ENCODE assay signal across 8 mouse cellular contexts in the genomic region with DNA sequence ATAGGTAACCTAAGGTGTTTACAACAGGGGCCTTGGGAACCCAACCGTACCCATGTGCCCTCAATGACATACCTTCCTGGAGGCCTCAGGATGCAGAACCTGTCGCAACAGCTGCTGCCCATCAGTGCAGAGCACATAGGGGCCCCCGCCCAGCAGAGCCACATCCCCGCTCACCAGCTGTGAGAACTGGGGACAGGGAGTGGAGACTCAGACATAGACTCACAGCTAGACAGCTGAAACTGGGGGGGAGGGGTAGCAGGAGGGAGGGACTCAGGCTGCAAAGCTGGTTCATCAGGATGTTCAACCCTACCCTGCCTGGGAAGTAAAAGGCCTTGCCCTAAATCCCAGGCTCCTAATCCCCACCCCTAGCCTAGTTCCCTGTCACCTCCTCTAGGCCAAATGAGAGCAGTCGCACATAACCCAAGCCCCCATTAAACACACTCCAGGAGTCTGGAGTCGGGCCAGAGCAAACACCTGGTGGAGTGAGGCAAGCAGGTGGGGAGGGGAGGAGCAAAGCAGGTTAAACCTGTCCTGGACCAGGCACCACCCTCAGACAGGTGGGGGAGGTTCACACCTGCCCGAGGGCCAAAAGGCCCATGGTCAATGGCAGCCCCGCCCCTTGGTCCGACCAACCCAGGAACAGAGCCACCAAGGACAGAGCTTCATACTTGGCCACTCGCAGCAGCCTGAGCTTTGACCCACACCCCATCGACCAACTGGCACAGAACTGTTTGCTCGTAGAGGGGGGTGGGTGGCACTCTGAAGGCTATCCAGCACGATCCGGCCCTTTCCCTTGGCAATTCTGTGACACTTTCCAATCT. TPM values are rescaled to one million over a fixed set of nuclear protein-coding genes. Genes with fewer than 3 reads are reported as not detected.
A peak's percentile ranks its signal among the peaks of the same experiment; 100 is the strongest.
DNase-seq lines count a peak whose midpoint lies in the region; ATAC-seq lines count a peak whose summit lies in the region.

No protein-coding gene starts in this region.

- H3K4me2 ChIP-seq in heart, embryonic 13.5 days, result peak overlapping the region; percentile 97; the same call in 1 of the 2 replicates
- peak overlapping the region; percentile 89 for H3K4me2 ChIP-seq in intestine, embryonic 15.5 days (replicated peaks)
- H3K4me2 ChIP-seq in liver, embryonic 12.5 days, result peak overlapping the region; percentile 66

- ATAC-seq in heart, embryonic 13.5 days (ENCODE audit: extremely low read depth, insufficient number of reproducible peaks, low FRiP score, low TSS enrichment), result no peak
- ATAC-seq in intestine, embryonic 15.5 days, result peak; percentile 83
- peak; percentile 30 for ATAC-seq in liver, embryonic 12.5 days

- H3K4me1 ChIP-seq in heart, embryonic 13.5 days, result peaks cover 35% of the 10 kb centered on the region
- peaks cover 28% of the 10 kb centered on the region for H3K4me1 ChIP-seq in intestine, embryonic 15.5 days (replicated peaks)
- peaks cover 54% of the 10 kb centered on the region for H3K4me1 ChIP-seq in liver, embryonic 12.5 days

- H3K27ac ChIP-seq in heart, embryonic 13.5 days (replicated peaks), result no peak overlapping the region
- peak overlapping the region; percentile 86 for H3K27ac ChIP-seq in intestine, embryonic 15.5 days
- H3K27ac ChIP-seq in liver, embryonic 12.5 days, result peak overlapping the region; percentile 45; the same call in 1 of the 2 replicates

- H3K27me3 ChIP-seq in heart, embryonic 13.5 days (replicated peaks), result peaks cover 53% of the 10 kb centered on the region
- peaks cover 30% of the 10 kb centered on the region for H3K27me3 ChIP-seq in intestine, embryonic 15.5 days (replicated peaks)
- peaks cover 72% of the 10 kb centered on the region for H3K27me3 ChIP-seq in liver, embryonic 12.5 days (replicated peaks)

- WGBS in heart, embryonic 13.5 days, result 25% methylated on average over 14 of the region's 14 CpGs
- 10% methylated on average over 14 of the region's 14 CpGs for WGBS in intestine, embryonic 15.5 days
- 28% methylated on average over 14 of the region's 14 CpGs for WGBS in liver, embryonic 12.5 days (ENCODE audit: insufficient replicate concordance)

- peaks cover 30% of the 10 kb centered on the region for H3K36me3 ChIP-seq in heart, embryonic 13.5 days
- H3K36me3 ChIP-seq in intestine, embryonic 15.5 days, result peaks cover 17% of the 10 kb centered on the region
- peaks cover 34% of the 10 kb centered on the region for H3K36me3 ChIP-seq in liver, embryonic 12.5 days

- no peak overlapping the region for H3K9ac ChIP-seq in heart, embryonic 13.5 days
- peak overlapping the region; percentile 45 for H3K9ac ChIP-seq in intestine, embryonic 15.5 days
- H3K9ac ChIP-seq in liver, embryonic 12.5 days, result no peak overlapping the region

- DNase-seq in heart, postnatal 36 days, result no peak
- DNase-seq in thymus, postnatal 14 days, result peak; percentile 65
- DNase-seq in left cerebral cortex, postnatal 4 days, result no peak
- no peak for DNase-seq in right cerebral cortex, postnatal 25 days
- DNase-seq in gastrocnemius, postnatal 4 days (ENCODE audit: low spot score in 2 of 2), result no peak

- peak overlapping the region; percentile 63 for H3K4me3 ChIP-seq in heart, embryonic 13.5 days
- peak overlapping the region; percentile 53 for H3K4me3 ChIP-seq in intestine, embryonic 15.5 days (replicated peaks)
- H3K4me3 ChIP-seq in liver, embryonic 12.5 days, result peak overlapping the region; percentile 54

- intact Hi-C loops in heart, postnatal 36 days (cut with DNase I), result no loop called here
- intact Hi-C loops in left cerebral cortex, postnatal 4 days (cut with DNase I), result no loop called here

- H3K9me3 ChIP-seq in heart, embryonic 13.5 days, result no peaks in the 10 kb centered on the region
- H3K9me3 ChIP-seq in intestine, embryonic 15.5 days, result no peaks in the 10 kb centered on the region
- H3K9me3 ChIP-seq in liver, embryonic 12.5 days (replicated peaks), result no peaks in the 10 kb centered on the region

RNA-seq across cellular contexts. Expression of gene Esrp2, which starts 1.8 kb away (rescaled TPM):
- 1.7 and 2.4 TPM in 2 replicates for polyA plus RNA-seq in heart, embryonic 13.5 days (2015; fragmentation: Nextera tagmentation; extraction: Ambion mirVana)
- under 1 TPM; 0.31 to 0.46 TPM for total RNA-seq in heart, postnatal 36 days (2021)
- polyA plus RNA-seq in intestine, embryonic 15.5 days (2015; fragmentation: Nextera tagmentation; extraction: Ambion mirVana), result 30.2 and 32.7 TPM in 2 replicates
- 6.6 and 7.9 TPM in 2 replicates for polyA plus RNA-seq in liver, embryonic 12.5 days (2016; fragmentation: Nextera tagmentation; extraction: Ambion mirVana)
- total RNA-seq in left cerebral cortex, postnatal 4 days (2021), result not detected
- under 1 TPM in 1 of 2 experiments, not detected in 1; 0.18 TPM for total RNA-seq in gastrocnemius, postnatal 4 days (2021)

RNA-seq across cellular contexts. Expression of gene Pla2g15, which starts 15.2 kb away (rescaled TPM):
- polyA plus RNA-seq in heart, embryonic 13.5 days (2015; fragmentation: Nextera tagmentation; extraction: Ambion mirVana), result 8.4 and 9.5 TPM in 2 replicates
- 1 to 10 TPM; 9.3 to 9.9 TPM for total RNA-seq in heart, postnatal 36 days (2021)
- polyA plus RNA-seq in intestine, embryonic 15.5 days (2015; fragmentation: Nextera tagmentation; extraction: Ambion mirVana), result 10.2 and 10.7 TPM in 2 replicates
- 9.8 TPM in 2 replicates for polyA plus RNA-seq in liver, embryonic 12.5 days (2016; fragmentation: Nextera tagmentation; extraction: Ambion mirVana)
- 10 to 100 TPM; 20.7 to 21.8 TPM for total RNA-seq in left cerebral cortex, postnatal 4 days (2021)
- total RNA-seq in gastrocnemius, postnatal 4 days (2021), result 1 to 10 TPM; 8.6 to 8.9 TPM

RNA-seq across cellular contexts. Expression of gene Slc7a6, which starts 33.7 kb away (rescaled TPM):
- 31.9 and 37.6 TPM in 2 replicates for polyA plus RNA-seq in heart, embryonic 13.5 days (2015; fragmentation: Nextera tagmentation; extraction: Ambion mirVana)
- total RNA-seq in heart, postnatal 36 days (2021), result 10 to 100 TPM; 11.4 to 12.3 TPM
- polyA plus RNA-seq in intestine, embryonic 15.5 days (2015; fragmentation: Nextera tagmentation; extraction: Ambion mirVana), result 34.4 and 37.9 TPM in 2 replicates
- 17.4 and 22.2 TPM in 2 replicates for polyA plus RNA-seq in liver, embryonic 12.5 days (2016; fragmentation: Nextera tagmentation; extraction: Ambion mirVana)
- 10 to 100 TPM; 34.6 to 35.0 TPM for total RNA-seq in left cerebral cortex, postnatal 4 days (2021)
- 10 to 100 TPM; 10.5 to 11.5 TPM for total RNA-seq in gastrocnemius, postnatal 4 days (2021)
